Mouse (Mus musculus) liver, embryonic 12.5 days (tissue): ENCODE results near the gene Slc24a3. TPM values are rescaled to one million over a fixed set of nuclear protein-coding genes. Genes with fewer than 3 reads are reported as not detected.

Source experiments
- ATAC-seq: fragments of 200-750 bp; cut with Nextera tagmentation; 2 replicates; pipeline ENCODE4 v1.8.0; 2017; ENCODE audit warnings: moderate number of reproducible peaks, mild to moderate bottlenecking, moderate library complexity
- H3K27ac ChIP-seq: fragments of 300-500 bp; sonication (generic); 2 replicates; pipeline ENCODE4 v1.5.1; 2016; ENCODE audit warnings: mild to moderate bottlenecking
- H3K27me3 ChIP-seq: fragments of 300-500 bp; sonication (generic); replicated peaks from 2 replicates; pipeline ENCODE4 v1.6.1; 2016; ENCODE audit warnings: mild to moderate bottlenecking, moderate library complexity
- H3K36me3 ChIP-seq: fragments of 300-500 bp; sonication (generic); 2 replicates; pipeline ENCODE4 v1.6.1; 2016; ENCODE audit warnings: mild to moderate bottlenecking, moderate library complexity
- H3K4me1 ChIP-seq: fragments of 300-500 bp; sonication (generic); 2 replicates; pipeline ENCODE4 v1.6.1; 2016
- H3K4me2 ChIP-seq: fragments of 300-500 bp; sonication (generic); 2 replicates; pipeline ENCODE4 v1.6.1; 2016; ENCODE audit warnings: mild to moderate bottlenecking, moderate library complexity
- H3K4me3 ChIP-seq: fragments of 300-500 bp; sonication (generic); 2 replicates; pipeline ENCODE4 v1.5.1; 2016; ENCODE audit warnings: mild to moderate bottlenecking, moderate library complexity
- H3K9ac ChIP-seq: fragments of 300-500 bp; sonication (generic); 2 replicates; pipeline ENCODE4 v1.6.1; 2016; ENCODE audit warnings: mild to moderate bottlenecking, moderate library complexity
- H3K9me3 ChIP-seq: fragments of 300-500 bp; sonication (generic); replicated peaks from 2 replicates; pipeline ENCODE4 v1.6.1; 2016; ENCODE audit warnings: mild to moderate bottlenecking, moderate library complexity
- WGBS: fragments of 180-500 bp; shearing (Covaris S2); methylation state at CpG from one replicate; pipeline ENCODE4 v1.1.7; 2016; ENCODE audit not compliant: insufficient replicate concordance; 5-methylcytosine and 5-hydroxymethylcytosine counted together
- polyA plus RNA-seq: library from polyadenylated mRNA; unstranded; fragments of >200 nt; fragmentation: Nextera tagmentation; extraction: Ambion mirVana; gene quantifications from 2 replicates; pipeline ENCODE4 v1.2.1, GENCODE M21; 2016

Slc24a3 gene
- polyA plus RNA-seq, 1 experiment from 2014 or later, result 1.6 TPM

GRCm38 (mm10) chr2:145248185-145248584, 80.6 kb downstream of the Slc24a3 start:
- Histone ChIP-seq H3K4me3 (no peak overlapping the region), H3K9me3 (no peaks in the 10 kb centered on the region), H3K9ac (no peak overlapping the region), H3K36me3 (no peaks in the 10 kb centered on the region), H3K27me3 (no peaks in the 10 kb centered on the region), H3K4me2 (no peak overlapping the region), H3K27ac (no peak overlapping the region), H3K4me1 (no peaks in the 10 kb centered on the region)
- ATAC-seq, result no peak
- 64% methylated on average over 3 of the region's 3 CpGs for WGBS

GRCm38 (mm10) chr2:145257332-145257731, 89.8 kb downstream of the Slc24a3 start:
- no peaks in the 10 kb centered on the region for H3K27me3 ChIP-seq
- H3K4me1 ChIP-seq, result no peaks in the 10 kb centered on the region
- H3K4me3 ChIP-seq, result no peak overlapping the region
- no peak overlapping the region for H3K27ac ChIP-seq
- H3K9me3 ChIP-seq, result no peaks in the 10 kb centered on the region
- ATAC-seq, result no peak
- WGBS, result 62% methylated on average over 3 of the region's 3 CpGs
- H3K4me2 ChIP-seq, result no peak overlapping the region
- no peaks in the 10 kb centered on the region for H3K36me3 ChIP-seq
- no peak overlapping the region for H3K9ac ChIP-seq

GRCm38 (mm10) chr2:145257855-145258254, 90.3 kb downstream of the Slc24a3 start:
- no peak overlapping the region for H3K4me2 ChIP-seq
- no peaks in the 10 kb centered on the region for H3K4me1 ChIP-seq
- H3K36me3 ChIP-seq, result no peaks in the 10 kb centered on the region
- H3K9ac ChIP-seq, result no peak overlapping the region
- no peak for ATAC-seq
- no peak overlapping the region for H3K4me3 ChIP-seq
- no peaks in the 10 kb centered on the region for H3K9me3 ChIP-seq
- H3K27me3 ChIP-seq, result no peaks in the 10 kb centered on the region
- 76% methylated on average over 2 of the region's 2 CpGs for WGBS
- no peak overlapping the region for H3K27ac ChIP-seq

- Histone ChIP-seq H3K9ac (no peak overlapping the region), H3K27me3 (no peaks in the 10 kb centered on the region), H3K4me1 (no peaks in the 10 kb centered on the region), H3K4me3 (no peak overlapping the region), H3K4me2 (no peak overlapping the region), H3K9me3 (no peaks in the 10 kb centered on the region), H3K27ac (no peak overlapping the region), H3K36me3 (no peaks in the 10 kb centered on the region)
- ATAC-seq, result no peak
- WGBS, result 52% methylated on average over 1 of the region's 1 CpGs
These were observed 93.0 kb downstream of the Slc24a3 start for GRCm38 (mm10) chr2:145260574-145260973.

- Histone ChIP-seq H3K4me2 (no peak overlapping the region), H3K9me3 (no peaks in the 10 kb centered on the region), H3K4me1 (no peaks in the 10 kb centered on the region), H3K9ac (no peak overlapping the region), H3K27me3 (no peaks in the 10 kb centered on the region), H3K4me3 (no peak overlapping the region), H3K36me3 (no peaks in the 10 kb centered on the region), H3K27ac (no peak overlapping the region)
- no peak for ATAC-seq
- 38% methylated on average over 1 of the region's 1 CpGs for WGBS
These were observed 94.6 kb downstream of the Slc24a3 start for GRCm38 (mm10) chr2:145262153-145262552.

GRCm38 (mm10) chr2:145266723-145267122, 99.2 kb downstream of the Slc24a3 start:
- no peaks in the 10 kb centered on the region for H3K4me1 ChIP-seq
- H3K4me3 ChIP-seq, result no peak overlapping the region
- H3K36me3 ChIP-seq, result no peaks in the 10 kb centered on the region
- no peaks in the 10 kb centered on the region for H3K27me3 ChIP-seq
- H3K27ac ChIP-seq, result no peak overlapping the region
- no peak overlapping the region for H3K4me2 ChIP-seq
- WGBS, result 50% methylated on average over 1 of the region's 1 CpGs
- no peak overlapping the region for H3K9ac ChIP-seq
- no peaks in the 10 kb centered on the region for H3K9me3 ChIP-seq
- no peak for ATAC-seq

GRCm38 (mm10) chr2:145268971-145269370, 101.4 kb downstream of the Slc24a3 start:
- Histone ChIP-seq H3K9me3 (no peaks in the 10 kb centered on the region), H3K4me2 (no peak overlapping the region), H3K4me1 (no peaks in the 10 kb centered on the region), H3K4me3 (no peak overlapping the region), H3K27ac (no peak overlapping the region), H3K9ac (no peak overlapping the region), H3K27me3 (no peaks in the 10 kb centered on the region), H3K36me3 (no peaks in the 10 kb centered on the region)
- ATAC-seq, result no peak

GRCm38 (mm10) chr2:145269410-145269809, 101.9 kb downstream of the Slc24a3 start:
- WGBS, result 55% methylated on average over 4 of the region's 4 CpGs
- H3K4me2 ChIP-seq, result no peak overlapping the region
- no peaks in the 10 kb centered on the region for H3K27me3 ChIP-seq

GRCm38 (mm10) chr2:145274016-145274677, 106.6 kb downstream of the Slc24a3 start:
- no peaks in the 10 kb centered on the region for H3K36me3 ChIP-seq
- whole genome bisulfite sequencing, result 82% methylated on average over 9 of the region's 9 CpGs

More at GRCm38 (mm10) chr2:145269410-145269809, 101.9 kb downstream of the Slc24a3 start:
- Histone ChIP-seq H3K9me3 (no peaks in the 10 kb centered on the region), H3K36me3 (no peaks in the 10 kb centered on the region), H3K4me3 (no peak overlapping the region), H3K4me1 (no peaks in the 10 kb centered on the region), H3K27ac (no peak overlapping the region), H3K9ac (no peak overlapping the region)
- ATAC-seq, result no peak

GRCm38 (mm10) chr2:145279336-145279735, 111.8 kb downstream of the Slc24a3 start:
- Histone ChIP-seq H3K36me3 (no peaks in the 10 kb centered on the region), H3K4me2 (no peak overlapping the region), H3K27me3 (no peaks in the 10 kb centered on the region), H3K9me3 (no peaks in the 10 kb centered on the region), H3K27ac (no peak overlapping the region), H3K4me1 (no peaks in the 10 kb centered on the region), H3K4me3 (no peak overlapping the region), H3K9ac (no peak overlapping the region)
- no peak for ATAC-seq
- WGBS, result 67% methylated on average over 1 of the region's 1 CpGs

More at GRCm38 (mm10) chr2:145274016-145274677, 106.6 kb downstream of the Slc24a3 start:
- Histone ChIP-seq H3K4me2 (no peak overlapping the region), H3K27ac (no peak overlapping the region), H3K4me3 (no peak overlapping the region), H3K27me3 (no peaks in the 10 kb centered on the region), H3K9ac (no peak overlapping the region), H3K4me1 (no peaks in the 10 kb centered on the region), H3K9me3 (no peaks in the 10 kb centered on the region)
- ATAC-seq, result no peak

- no peak overlapping the region for H3K4me2 ChIP-seq
- no peak for ATAC-seq
- no peaks in the 10 kb centered on the region for H3K4me1 ChIP-seq
- H3K27me3 ChIP-seq, result no peaks in the 10 kb centered on the region
- H3K27ac ChIP-seq, result no peak overlapping the region
- 57% methylated on average over 2 of the region's 2 CpGs for WGBS
- H3K36me3 ChIP-seq, result no peaks in the 10 kb centered on the region
- no peak overlapping the region for H3K4me3 ChIP-seq
- H3K9me3 ChIP-seq, result no peaks in the 10 kb centered on the region
- no peak overlapping the region for H3K9ac ChIP-seq
These were observed 116.2 kb downstream of the Slc24a3 start for GRCm38 (mm10) chr2:145283746-145284145.

- Histone ChIP-seq H3K27me3 (no peaks in the 10 kb centered on the region), H3K9me3 (no peaks in the 10 kb centered on the region), H3K4me3 (no peak overlapping the region), H3K27ac (no peak overlapping the region), H3K4me1 (no peaks in the 10 kb centered on the region), H3K36me3 (no peaks in the 10 kb centered on the region), H3K9ac (no peak overlapping the region), H3K4me2 (no peak overlapping the region)
- no peak for ATAC-seq
- WGBS, result 76% methylated on average over 1 of the region's 1 CpGs
These were observed 120.9 kb downstream of the Slc24a3 start for GRCm38 (mm10) chr2:145288501-145288900.

- Histone ChIP-seq H3K9ac (no peak overlapping the region), H3K36me3 (no peaks in the 10 kb centered on the region)
These were observed 123.9 kb downstream of the Slc24a3 start for GRCm38 (mm10) chr2:145291473-145291872.

More at GRCm38 (mm10) chr2:145291473-145291872, 123.9 kb downstream of the Slc24a3 start:
- Histone ChIP-seq H3K9me3 (no peaks in the 10 kb centered on the region), H3K4me3 (no peak overlapping the region), H3K4me1 (no peaks in the 10 kb centered on the region), H3K27me3 (no peaks in the 10 kb centered on the region), H3K4me2 (no peak overlapping the region), H3K27ac (no peak overlapping the region)
- WGBS, result 7% methylated on average over 2 of the region's 2 CpGs
- ATAC-seq, result no peak
